Mouse (Mus musculus) neural tube, embryonic 10.5 days (tissue): ENCODE measurements at regions not wholly inside any gene's neighbourhood (a gene's known extent, or its start where the extent isn't known, plus 50 kb on each side); places are given as distances from the start of the nearest gene placed in this dataset.

Experiments
- DNase-seq: peaks from one replicate; pipeline ENCODE4 v3.0.0-alpha.2; 2017; ENCODE audit warnings: low spot score; ENCODE audit errors: extremely low spot score

- DNase-seq: no peak
These were observed 260.3 kb downstream of the Bcl11a start for GRCm38 (mm10) chr11:24338111-24338510.

- DNase-seq: no peak
These were observed 261.2 kb downstream of the Bcl11a start for GRCm38 (mm10) chr11:24339061-24339460.

- DNase-seq: no peak
These were observed 262.8 kb downstream of the Bcl11a start for GRCm38 (mm10) chr11:24340677-24341076.

GRCm38 (mm10) chr11:24341650-24342049, 263.8 kb downstream of the Bcl11a start:
- DNase-seq: no peak

GRCm38 (mm10) chr11:24342176-24342575, 264.3 kb downstream of the Bcl11a start:
- no peak for DNase-seq

DNA sequence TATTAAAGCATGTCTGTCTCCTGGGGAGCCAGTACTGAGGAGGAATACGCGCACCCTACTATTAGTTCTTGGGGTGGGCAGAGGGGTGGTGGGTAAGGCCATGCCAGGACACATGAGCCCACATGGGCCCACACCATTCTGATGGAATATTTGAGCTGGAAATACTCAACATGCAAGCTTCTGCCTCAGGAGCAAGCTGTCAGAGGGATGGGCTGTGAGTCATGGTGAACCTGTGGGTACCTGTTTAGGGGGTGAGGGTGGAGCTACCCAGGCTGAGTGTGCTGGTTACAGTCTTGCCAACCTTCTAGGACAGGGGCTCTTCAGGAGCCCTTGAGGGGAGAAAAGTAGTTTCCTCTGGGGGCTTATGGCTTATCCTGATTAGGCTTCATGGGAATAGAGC, 264.9 kb downstream of the Bcl11a start:
- DNase-seq: no peak

DNA sequence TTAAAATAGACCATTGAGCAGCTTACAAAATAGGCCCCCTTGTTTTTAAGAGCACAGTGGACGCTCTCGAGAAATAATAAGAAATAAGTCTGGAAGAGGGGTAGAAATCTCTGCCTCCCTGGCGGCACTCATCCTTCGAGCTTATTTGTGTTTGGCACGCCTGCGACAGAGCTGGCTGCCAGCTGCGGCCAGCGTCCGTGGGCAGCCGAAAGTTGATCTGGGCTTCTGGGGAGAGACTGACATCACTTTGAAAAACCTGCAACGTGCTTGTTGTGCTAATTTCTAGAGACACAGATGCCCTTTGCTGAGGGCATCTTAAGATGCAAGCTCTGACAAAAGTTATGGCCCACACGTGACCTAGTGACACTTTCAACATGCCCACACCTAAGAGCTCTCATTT, 269.4 kb downstream of the Bcl11a start:
- no peak for DNase-seq

GRCm38 (mm10) chr11:24348741-24349140, 270.9 kb downstream of the Bcl11a start:
- no peak for DNase-seq

GRCm38 (mm10) chr11:24349967-24350643, 272.2 kb downstream of the Bcl11a start:
- DNase-seq: no peak

DNA sequence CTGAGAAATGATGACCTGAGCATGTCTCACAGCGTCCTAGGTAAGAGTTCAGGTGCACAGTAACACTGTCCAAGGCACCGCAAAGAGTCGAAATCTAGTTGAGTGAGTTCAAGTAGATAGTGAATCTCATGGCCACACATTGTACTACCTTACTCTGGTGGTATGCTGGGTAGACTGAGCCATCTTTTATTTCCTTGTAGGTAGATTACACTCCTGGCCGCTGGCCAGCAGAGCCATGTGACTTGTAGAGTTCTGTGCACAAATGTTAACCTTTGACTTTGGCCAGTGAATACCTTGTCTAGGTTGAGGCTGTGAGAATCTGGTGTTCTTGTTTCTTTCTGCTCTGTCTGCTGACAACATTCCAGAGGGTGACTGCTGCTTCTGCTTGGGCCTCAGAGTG, 273.0 kb downstream of the Bcl11a start:
- DNase-seq: no peak

DNA sequence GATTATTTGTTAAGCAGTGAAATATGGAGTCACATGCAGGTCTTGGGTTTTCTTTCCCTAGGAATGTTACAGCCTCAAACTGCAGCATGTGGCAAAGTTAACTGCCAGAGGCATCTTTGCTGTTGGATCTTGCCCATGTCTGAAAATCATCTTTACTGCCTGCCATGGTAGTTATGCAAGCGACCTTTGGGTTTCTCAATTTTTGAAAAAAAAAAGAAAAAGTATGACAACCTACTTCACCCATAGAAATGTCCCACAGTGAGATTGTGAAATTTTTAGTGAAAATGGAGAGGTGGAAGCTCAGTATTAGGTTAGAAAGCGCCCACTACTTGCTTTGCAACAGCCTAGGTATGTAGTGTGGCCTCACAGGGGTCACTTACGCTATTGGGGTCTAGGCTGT, 274.2 kb downstream of the Bcl11a start:
- DNase-seq: no peak

DNA sequence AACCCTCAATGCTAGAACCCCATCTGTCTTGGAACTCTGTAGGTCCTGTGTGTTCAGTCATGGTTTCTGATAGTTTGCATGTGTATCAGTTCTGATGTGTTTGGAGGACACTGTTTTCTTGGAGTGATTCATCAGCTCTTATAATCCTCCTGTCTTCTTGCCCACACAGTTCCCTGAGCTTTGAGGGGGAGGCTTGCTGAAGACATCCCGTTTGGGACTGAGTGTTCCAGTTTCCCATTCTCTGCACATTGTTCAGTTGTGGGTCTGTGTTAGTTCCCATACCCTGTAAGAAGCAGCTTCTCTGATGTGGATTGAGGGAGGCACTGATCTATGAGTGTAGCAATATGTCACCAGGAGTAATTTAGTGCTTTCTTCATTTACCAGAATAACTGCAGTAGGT, 275.2 kb downstream of the Bcl11a start:
- DNase-seq: no peak

GRCm38 (mm10) chr11:24357388-24357787, 279.5 kb downstream of the Bcl11a start:
- DNase-seq: no peak

GRCm38 (mm10) chr11:24359086-24359485, 281.2 kb downstream of the Bcl11a start:
- no peak for DNase-seq

GRCm38 (mm10) chr11:24361998-24362687, 284.3 kb downstream of the Bcl11a start:
- no peak for DNase-seq

- DNase-seq: no peak
These were observed 284.8 kb downstream of the Bcl11a start for GRCm38 (mm10) chr11:24362688-24363035.

GRCm38 (mm10) chr11:24363418-24364364, 285.8 kb downstream of the Bcl11a start:
- DNase-seq: peak; percentile 42

DNA sequence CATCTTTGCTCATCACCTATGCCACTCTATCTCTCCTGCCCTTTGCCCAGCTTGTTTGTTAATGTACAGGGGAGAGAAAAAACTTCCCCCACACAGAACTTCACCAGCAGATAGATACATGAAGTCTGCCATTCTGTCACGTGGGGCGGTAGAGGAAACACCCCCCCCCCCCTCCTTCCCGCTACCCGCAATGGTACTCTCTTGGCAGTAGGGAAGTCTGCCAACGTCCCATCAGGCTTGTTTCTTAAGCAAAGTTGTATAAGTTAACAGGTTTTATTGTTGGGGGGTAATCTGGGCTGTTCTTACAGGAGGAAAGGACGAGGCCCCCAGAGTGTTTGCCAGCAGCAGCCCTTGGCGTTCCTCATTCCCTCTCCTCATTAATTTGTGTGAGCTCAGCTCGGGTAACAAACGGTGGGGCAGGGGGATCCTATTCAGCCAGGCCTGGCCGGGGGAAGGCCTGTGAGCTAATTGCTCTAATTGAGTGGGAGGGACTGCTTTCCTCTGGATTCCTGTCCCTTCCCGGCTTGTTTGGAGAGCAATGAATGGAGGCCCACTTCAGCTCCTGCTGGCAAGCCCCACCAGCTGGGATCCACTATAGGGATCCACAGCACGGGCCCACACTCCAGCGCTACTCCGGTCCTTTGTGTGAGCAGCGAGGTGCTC, 292.5 kb downstream of the Bcl11a start:
- peak; percentile 63 for DNase-seq

GRCm38 (mm10) chr11:24370861-24371686, 293.2 kb downstream of the Bcl11a start:
- DNase-seq: no peak

GRCm38 (mm10) chr11:24371687-24371950, 293.8 kb downstream of the Bcl11a start:
- DNase-seq: no peak

DNA sequence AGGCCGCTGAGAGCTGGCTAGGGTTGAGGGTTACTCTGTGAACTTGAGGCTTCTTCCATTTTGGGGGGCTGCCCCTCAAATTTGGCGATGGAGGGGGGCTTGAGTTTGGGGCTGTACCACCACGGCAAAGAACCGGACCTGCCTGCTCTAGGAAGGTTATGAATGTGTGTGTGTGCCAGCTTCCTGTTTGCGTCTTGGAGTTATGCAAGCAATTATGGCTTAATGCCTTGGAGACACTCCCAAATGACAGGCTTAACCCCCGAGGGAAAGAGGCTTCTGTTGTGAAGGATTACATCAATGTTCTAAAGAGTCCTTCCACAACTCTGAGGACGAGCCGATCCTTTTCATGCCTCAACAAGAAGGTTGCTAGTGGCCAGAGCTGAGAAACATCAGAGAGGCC, 294.1 kb downstream of the Bcl11a start:
- no peak for DNase-seq
